Mouse (Mus musculus) heart, postnatal 0 days (tissue): ENCODE results near the gene Pabpc1l.

ENCODE experiments used
- CTCF ChIP-seq: IDR thresholded peaks from 2 replicates; pipeline ENCODE4 v1.5.1; 2016; ENCODE audit warnings: antibody characterized with exemption, control low read depth, low read depth
- EP300 ChIP-seq: IDR thresholded peaks from 2 replicates; pipeline ENCODE4 v1.6.1; 2016; ENCODE audit warnings: antibody characterized with exemption, low read depth

DNA sequence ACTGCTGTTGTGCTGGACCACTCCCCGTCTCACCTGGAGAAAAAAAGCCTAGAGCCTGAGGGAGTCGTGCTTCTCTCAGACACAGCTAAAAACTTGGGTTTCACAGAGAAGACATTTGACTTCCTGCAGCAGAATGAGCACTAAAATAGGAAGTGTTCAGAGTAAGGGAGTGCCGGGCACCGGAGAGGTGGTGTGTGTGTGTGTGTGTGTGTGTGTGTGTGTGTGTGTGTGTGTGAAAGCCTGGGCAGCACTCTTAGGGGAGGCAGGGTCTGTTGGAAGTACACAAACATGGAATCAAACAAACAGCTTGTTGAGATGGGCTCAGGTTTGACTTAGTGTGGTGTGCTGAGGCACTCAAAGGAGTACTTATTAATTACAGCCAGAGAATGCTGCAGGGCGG lies 49.8 kb downstream of the Pabpc1l start:
- TF ChIP-seq CTCF (no peak), EP300 (no peak)
